Mouse (Mus musculus) bone marrow macrophage, adult 2 months (primary cell): ENCODE results near the gene Acot8.

Source experiments
- CTCF ChIP-seq: IDR thresholded peaks from 2 replicates; pipeline ENCODE4 v1.5.1; 2012; ENCODE audit warnings: low read depth, mild to moderate bottlenecking, low read length, moderate library complexity
- POLR2A ChIP-seq: IDR thresholded peaks from 2 replicates; pipeline ENCODE4 v1.6.1; 2012; ENCODE audit warnings: mild to moderate bottlenecking, low read depth, low read length, borderline replicate concordance

GRCm38 (mm10) chr2:164752454-164752853 is 52.2 kb downstream of the Acot8 start:
- TF ChIP-seq CTCF (no peak), POLR2A (no peak)
